Mouse (Mus musculus) G1E-ER4 (cell line): ENCODE results near the gene Kcnq1. TPM values are rescaled to one million over a fixed set of nuclear protein-coding genes. Genes with fewer than 3 reads are reported as not detected.

ENCODE experiments used
- GATA1 ChIP-seq: IDR thresholded peaks from one replicate; pipeline ENCODE4 v1.8.0; 2012; ENCODE audit warnings: low read length, inconsistent platforms
- polyA plus RNA-seq: library from polyadenylated mRNA; stranded (reverse); fragments of >175 nt; gene quantifications from 2 replicates; pipeline ENCODE4 v1.2.3, GENCODE M21; 2012

Kcnq1 gene
- polyA plus RNA-seq, 1 experiment: not detected

GRCm38 (mm10) chr7:143254901-143255300 is 148.7 kb downstream of the Kcnq1 start:
- TF ChIP-seq GATA1: no peak

- TF ChIP-seq GATA1: no peak
Measured at GRCm38 (mm10) chr7:143261246-143261645, 155.1 kb downstream of the Kcnq1 start.

- no peak for TF ChIP-seq GATA1
Measured at GRCm38 (mm10) chr7:143263557-143263956, 157.4 kb downstream of the Kcnq1 start.

DNA sequence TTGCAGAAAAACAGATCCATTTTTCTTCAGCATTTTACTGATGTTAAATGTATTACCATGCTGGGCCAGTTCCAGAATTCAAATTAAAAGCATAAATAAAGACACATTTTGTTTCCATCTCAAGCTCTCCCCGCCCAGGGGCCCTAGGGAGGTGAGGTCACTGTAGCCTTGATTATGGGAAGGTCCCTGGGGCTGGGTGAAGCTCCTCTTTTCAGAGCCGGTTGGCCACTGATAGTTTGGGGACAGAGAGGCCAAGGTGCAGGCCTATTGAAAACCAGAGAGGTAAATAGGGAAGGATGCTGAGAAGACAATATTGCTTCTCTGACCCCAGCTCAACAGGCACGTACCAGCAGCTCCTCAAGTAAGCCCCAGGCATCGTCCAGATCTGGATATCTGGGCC is 157.8 kb downstream of the Kcnq1 start:
- TF ChIP-seq GATA1: no peak

DNA sequence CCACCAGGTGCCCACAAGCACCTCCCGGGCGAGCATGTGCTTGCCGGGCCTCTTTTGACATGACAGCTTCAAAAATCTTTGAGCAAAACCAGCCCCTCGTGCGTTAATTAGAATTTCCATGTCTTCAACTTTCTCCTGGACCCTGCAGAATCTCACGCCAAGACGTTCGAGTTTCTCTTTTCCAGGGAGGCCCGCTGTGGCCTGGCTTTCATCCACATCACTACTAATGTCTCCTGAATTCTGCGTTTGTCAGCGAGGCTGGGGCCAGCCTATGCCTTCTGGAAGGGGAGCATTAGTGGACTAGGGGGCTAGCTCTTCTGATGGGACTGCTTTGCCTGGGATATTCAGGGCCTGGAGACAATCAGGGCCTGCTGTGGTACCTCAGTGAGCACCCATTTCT is 159.2 kb downstream of the Kcnq1 start:
- no peak for TF ChIP-seq GATA1

DNA sequence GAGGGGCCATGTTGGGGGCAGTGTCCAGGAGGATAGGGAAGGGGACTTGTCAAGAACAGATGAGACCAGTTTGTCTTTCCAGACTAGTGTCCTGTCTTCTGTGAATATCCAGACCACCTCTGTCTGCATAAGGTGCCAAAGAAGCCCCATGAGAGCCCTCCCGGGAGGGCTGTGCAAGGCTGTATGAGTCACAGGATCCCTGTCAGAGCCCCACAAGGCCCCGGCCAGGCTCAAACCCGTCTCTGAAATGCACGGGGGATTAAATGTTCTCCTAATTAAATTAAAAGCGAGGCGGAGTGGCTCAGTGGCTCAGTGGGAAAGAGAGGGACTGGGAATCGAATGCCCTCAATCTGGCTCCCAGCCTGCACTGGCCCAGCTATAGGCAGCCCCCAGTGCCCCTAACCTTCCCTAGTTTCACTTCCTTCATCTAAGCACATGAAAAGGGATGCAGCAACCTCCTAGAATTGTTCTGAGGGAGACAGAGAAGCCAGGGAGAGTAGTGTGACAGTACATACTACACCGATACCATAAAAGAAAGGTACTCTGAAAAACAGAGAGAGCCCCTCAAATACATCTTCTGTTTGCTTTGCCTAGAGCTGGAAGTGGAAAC is 159.8 kb downstream of the Kcnq1 start:
- TF ChIP-seq GATA1: no peak

DNA sequence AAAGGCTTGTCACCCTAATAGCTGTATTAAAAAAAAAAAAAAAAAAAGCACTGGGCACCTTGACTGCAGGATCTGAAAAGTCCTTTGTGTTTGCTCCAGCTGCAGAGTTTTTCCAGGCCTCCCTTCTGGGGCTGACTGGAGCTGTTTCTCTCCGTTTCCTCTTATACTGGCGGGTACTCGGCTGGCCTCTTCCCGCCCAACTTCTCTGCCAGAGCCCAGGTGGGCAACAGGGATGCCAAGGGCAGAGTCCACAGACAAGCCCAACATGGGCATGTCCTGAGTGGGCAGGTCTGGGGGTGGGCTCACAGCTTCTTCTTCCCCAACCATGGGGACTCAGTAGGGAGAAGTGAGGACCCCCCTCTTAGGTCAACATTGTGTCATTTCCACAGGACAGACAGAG is 167.6 kb downstream of the Kcnq1 start:
- no peak for TF ChIP-seq GATA1

DNA sequence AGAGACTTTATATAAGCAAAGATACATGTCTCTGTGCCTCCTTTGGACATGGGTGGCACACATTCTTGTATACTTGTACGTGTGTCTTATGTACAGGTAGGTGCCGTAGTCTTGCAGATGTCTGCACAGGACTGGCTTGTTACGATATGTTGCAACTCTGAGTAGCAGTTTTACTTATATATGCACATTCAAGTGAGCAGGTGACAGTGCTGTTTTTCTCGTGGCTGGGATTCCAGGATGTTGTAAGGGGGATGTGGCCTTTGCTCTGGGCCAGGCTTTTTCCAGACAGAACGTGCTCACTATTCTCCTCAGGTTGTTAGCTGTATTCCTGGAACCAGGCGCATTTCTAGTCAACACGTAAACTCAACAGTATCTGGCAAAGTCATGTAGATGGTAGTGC is 168.9 kb downstream of the Kcnq1 start:
- TF ChIP-seq GATA1: no peak

- TF ChIP-seq GATA1: no peak
Measured at GRCm38 (mm10) chr7:143283625-143284024, 177.5 kb downstream of the Kcnq1 start.

GRCm38 (mm10) chr7:143284866-143285265 is 178.7 kb downstream of the Kcnq1 start:
- no peak for TF ChIP-seq GATA1

GRCm38 (mm10) chr7:143285440-143285839 is 179.3 kb downstream of the Kcnq1 start:
- TF ChIP-seq GATA1: no peak

- TF ChIP-seq GATA1: no peak
Measured at GRCm38 (mm10) chr7:143286532-143287290, 180.5 kb downstream of the Kcnq1 start.

GRCm38 (mm10) chr7:143288135-143288534 is 182.0 kb downstream of the Kcnq1 start:
- TF ChIP-seq GATA1: no peak

DNA sequence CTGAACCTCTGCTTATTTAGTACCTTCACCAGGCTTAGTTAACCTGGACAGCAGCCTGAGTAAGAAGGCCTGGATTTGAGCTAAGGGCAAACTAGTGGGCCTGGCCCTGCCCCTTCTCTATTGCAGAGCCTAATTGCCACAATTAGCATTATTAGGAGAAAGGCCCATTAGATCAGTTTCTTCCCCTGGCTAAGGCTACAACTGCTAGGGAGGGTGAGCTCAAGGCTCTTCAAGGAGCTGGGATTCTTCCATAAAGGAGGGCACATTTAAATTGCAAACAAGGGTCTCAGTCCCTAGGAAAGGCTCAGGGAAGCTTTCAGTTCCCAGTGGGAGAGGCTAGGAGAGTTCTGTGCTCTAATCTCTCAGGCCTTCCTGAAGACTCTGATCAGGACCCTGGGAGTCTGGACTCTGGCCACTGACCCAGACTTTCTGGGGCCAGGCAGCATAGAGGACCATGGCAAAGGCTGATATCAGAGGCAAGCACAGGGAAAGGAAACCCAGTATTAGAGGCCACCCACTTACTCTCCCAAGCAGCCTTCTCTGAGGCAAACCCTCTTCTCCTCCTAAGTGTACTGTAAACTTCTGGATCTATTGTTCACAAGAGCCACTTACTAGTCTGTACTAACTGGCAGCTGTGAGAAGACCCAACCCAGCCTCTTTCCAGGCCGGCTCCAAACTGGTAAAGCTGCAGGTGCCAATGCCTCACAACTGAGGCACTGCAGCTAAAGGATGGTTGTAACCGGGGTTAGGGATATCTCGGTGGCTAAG is 183.1 kb downstream of the Kcnq1 start:
- no peak for TF ChIP-seq GATA1

- no peak for TF ChIP-seq GATA1
Measured at GRCm38 (mm10) chr7:143294690-143295355, 188.7 kb downstream of the Kcnq1 start.

GRCm38 (mm10) chr7:143295356-143296000 is 189.3 kb downstream of the Kcnq1 start:
- no peak for TF ChIP-seq GATA1

GRCm38 (mm10) chr7:143296001-143296379 is 189.8 kb downstream of the Kcnq1 start:
- TF ChIP-seq GATA1: no peak
